Mouse (Mus musculus) kidney, embryonic 16.5 days (tissue): ENCODE results near the gene Meioc. TPM values are rescaled to one million over a fixed set of nuclear protein-coding genes. Genes with fewer than 3 reads are reported as not detected.
A peak's percentile ranks its signal among the peaks of the same experiment; 100 is the strongest.

Experiments
- ATAC-seq: fragments of 200-750 bp; cut with Nextera tagmentation; 2 replicates; pipeline ENCODE4 v1.8.0; 2017; ENCODE audit warnings: moderate TSS enrichment; ENCODE audit not compliant: low FRiP score, low TSS enrichment
- H3K27ac ChIP-seq: fragments of 300-500 bp; sonication (generic); 2 replicates; pipeline ENCODE4 v1.5.1; 2014; ENCODE audit warnings: low read length
- H3K27me3 ChIP-seq: fragments of 300-500 bp; sonication (generic); 2 replicates; pipeline ENCODE4 v1.6.1; 2014; ENCODE audit warnings: low read length, control low read depth, mixed read lengths; ENCODE audit not compliant: insufficient read depth
- H3K36me3 ChIP-seq: fragments of 300-500 bp; sonication (generic); 2 replicates; pipeline ENCODE4 v1.6.1; 2014; ENCODE audit warnings: low read length, control low read depth, mixed read lengths; ENCODE audit not compliant: insufficient read depth
- H3K4me1 ChIP-seq: fragments of 300-500 bp; sonication (generic); 2 replicates; pipeline ENCODE4 v1.6.1; 2014; ENCODE audit warnings: low read length, control low read depth, mixed read lengths; ENCODE audit not compliant: insufficient read depth
- H3K4me2 ChIP-seq: fragments of 300-500 bp; sonication (generic); replicated peaks from 2 replicates; pipeline ENCODE4 v1.6.1; 2014; ENCODE audit warnings: low read depth, low read length
- H3K4me3 ChIP-seq: fragments of 300-500 bp; sonication (generic); 2 replicates; pipeline ENCODE4 v1.5.1; 2014; ENCODE audit warnings: mild to moderate bottlenecking, low read length
- H3K9ac ChIP-seq: fragments of 300-500 bp; sonication (generic); replicated peaks from 2 replicates; pipeline ENCODE4 v1.6.1; 2014; ENCODE audit warnings: low read length
- H3K9me3 ChIP-seq: fragments of 300-500 bp; sonication (generic); 2 replicates; pipeline ENCODE4 v1.6.1; 2016; ENCODE audit warnings: low read length, control low read depth
- WGBS: fragments of 180-500 bp; shearing (Covaris S2); extraction: QIAGEN DNeasy Blood & Tissue Kit; methylation state at CpG from one replicate; pipeline ENCODE4 v1.1.7; 2014; 5-methylcytosine and 5-hydroxymethylcytosine counted together
- polyA plus RNA-seq: library from polyadenylated mRNA; unstranded; fragments of >200 nt; fragmentation: Nextera tagmentation; extraction: Ambion mirVana; gene quantifications from 2 replicates; pipeline ENCODE4 v1.2.1, GENCODE M21; 2015

The Meioc gene
- polyA plus RNA-seq = 0.28 and 0.34 TPM in 2 replicates

DNA sequence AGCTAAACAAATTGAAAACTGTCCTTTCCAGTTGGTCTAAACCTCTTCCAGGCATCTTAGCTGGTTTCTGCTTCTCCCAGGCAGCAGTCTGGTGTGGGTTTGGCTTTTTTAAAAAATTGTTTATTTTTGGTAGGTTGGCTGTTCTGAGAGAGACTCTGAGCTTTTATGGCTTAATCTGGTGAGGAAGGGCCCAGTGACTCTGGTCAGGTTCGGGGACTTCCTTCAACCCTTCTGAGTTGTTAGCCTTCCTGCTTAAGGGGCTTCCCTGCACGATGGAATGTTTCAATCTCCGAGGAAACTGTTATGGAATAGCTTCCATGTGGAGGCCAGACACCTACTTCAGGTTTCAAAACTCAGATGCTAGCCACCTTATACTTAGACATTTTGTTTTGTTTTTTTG, at the start of gene Meioc:
Meioc (plus strand) TSS at position 301 of the 400 bp plus-strand sequence.
- H3K9ac ChIP-seq = no peak within 1 kb of the TSS
- H3K9me3 ChIP-seq = peaks cover 17% of the 10 kb centered on the region
- peaks cover 15% of the 10 kb centered on the region for H3K27me3 ChIP-seq
- no peaks in the 10 kb centered on the region for H3K4me1 ChIP-seq
- WGBS = 66% methylated on average over 3 of the region's 3 CpGs
- ATAC-seq = no peak
- H3K4me3 ChIP-seq = no peak within 1 kb of the TSS
- H3K27ac ChIP-seq = no peak within 1 kb of the TSS
- no peaks in the 10 kb centered on the region for H3K36me3 ChIP-seq
- H3K4me2 ChIP-seq = no peak within 1 kb of the TSS

DNA sequence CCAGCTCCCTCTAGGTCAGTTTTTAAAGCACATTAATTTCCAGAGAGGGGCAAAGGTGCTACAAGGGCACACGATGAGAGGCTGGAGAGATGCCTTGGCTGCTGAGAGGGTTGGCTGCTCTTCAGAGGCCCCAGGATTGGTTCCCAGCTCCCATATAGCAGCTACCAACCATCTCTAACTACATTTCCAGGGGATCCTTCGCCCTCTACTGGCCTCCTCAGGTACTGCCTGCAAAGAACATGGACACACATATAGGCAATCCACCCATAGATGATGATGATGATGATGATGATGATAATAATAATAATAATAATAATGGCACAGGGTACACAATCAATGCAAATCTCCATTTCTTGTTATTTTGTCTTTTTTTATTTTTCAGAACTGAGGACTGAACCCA, 44.1 kb upstream of the Meioc start:
- 73% methylated on average over 2 of the region's 2 CpGs for WGBS
- H3K9ac ChIP-seq = no peak overlapping the region
- H3K36me3 ChIP-seq = 0 out of 2 replicates have a peak, but pooled peaks cover 2% of the 10 kb centered on the region
- peaks cover 6% of the 10 kb centered on the region; the same call in 1 of the 2 replicates for H3K9me3 ChIP-seq
- no peak overlapping the region for H3K4me3 ChIP-seq
- peaks cover 11% of the 10 kb centered on the region for H3K4me1 ChIP-seq
- ATAC-seq = no peak
- no peak overlapping the region for H3K27ac ChIP-seq
- no peaks in the 10 kb centered on the region for H3K27me3 ChIP-seq
- H3K4me2 ChIP-seq = no peak overlapping the region

DNA sequence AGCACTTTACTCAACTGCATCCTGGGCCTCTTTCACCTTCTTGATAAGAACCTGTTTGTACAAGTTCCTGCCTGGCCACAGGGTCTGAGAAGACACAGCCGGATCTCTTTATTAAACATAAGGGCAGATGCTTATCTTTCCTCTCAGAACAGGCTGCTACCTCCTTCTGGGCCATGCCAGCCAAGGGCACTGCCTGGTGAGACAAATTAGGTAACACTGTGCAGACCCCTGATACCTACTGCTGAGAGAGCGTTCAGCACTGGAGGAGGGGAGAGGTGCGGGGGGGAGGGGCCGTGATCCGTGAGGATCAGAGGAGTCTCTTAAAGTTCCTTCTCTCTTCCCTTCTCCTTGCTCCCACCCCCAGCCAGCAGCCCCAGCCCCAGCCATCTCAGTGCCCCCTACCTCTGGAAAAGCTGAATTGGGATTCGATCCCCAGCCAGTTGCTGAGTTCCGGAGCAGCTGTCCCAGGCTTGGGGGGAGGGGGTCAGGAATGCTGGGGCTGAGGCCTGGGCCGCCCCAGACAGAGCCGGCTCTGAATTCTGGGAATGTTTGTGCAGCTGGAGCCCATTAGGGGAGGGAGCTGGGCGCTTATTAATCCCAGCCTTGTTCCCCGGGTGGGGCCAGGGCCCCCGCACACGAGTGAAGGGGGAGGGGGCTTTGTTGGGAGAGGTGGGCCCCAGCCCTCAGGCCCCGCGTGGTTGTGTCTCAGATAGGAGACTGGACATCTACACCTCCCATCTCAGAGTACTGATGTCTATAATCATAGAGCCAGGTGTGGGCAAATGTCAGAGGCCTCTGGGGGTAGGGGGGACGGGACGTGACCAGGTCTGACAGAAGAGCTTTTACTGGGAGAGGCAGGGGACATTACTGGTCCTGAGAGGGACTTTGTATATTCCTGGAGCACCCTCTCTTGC, 39.4 kb upstream of the Meioc start:
- Histone ChIP-seq H3K4me2 (peak overlapping the region; percentile 41), H3K9ac (peak overlapping the region; percentile 34), H3K9me3 (peaks cover 4% of the 10 kb centered on the region; the same call in 1 of the 2 replicates), H3K27me3 (no peaks in the 10 kb centered on the region), H3K4me1 (peaks cover 28% of the 10 kb centered on the region), H3K27ac (peak overlapping the region; percentile 87), H3K4me3 (peak overlapping the region; percentile 22), H3K36me3 (0 out of 2 replicates have a peak, but pooled peaks cover 2% of the 10 kb centered on the region)
- ATAC-seq = peak; percentile 90
- WGBS = 9% methylated on average over 17 of the region's 17 CpGs

DNA sequence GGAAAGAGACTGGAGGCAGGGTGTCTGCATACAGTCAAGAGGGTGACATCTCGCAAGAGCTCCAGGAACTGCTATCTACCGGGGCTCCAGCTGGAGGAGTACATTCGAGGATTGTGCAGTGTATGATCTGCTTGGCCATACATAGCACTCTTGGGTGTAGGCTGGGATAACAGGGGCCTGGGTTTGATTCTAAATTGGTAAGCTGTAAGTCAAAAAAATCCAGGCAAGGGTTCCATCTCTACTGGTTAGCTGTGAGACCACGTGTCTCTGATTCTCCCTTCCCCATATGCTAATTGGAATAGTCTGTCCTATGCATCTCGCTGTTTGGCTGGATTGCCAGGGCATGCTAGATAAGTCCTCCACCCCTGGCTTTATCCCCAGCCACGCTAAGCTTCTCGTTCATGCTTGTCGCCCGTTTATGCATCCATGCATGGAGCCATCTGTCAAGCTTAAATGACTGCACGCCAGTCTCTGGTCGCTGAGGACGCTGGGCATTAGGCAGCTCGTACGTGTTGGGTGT, 38.6 kb upstream of the Meioc start:
- Histone ChIP-seq H3K4me3 (no peak overlapping the region), H3K27me3 (no peaks in the 10 kb centered on the region), H3K4me1 (peaks cover 28% of the 10 kb centered on the region), H3K27ac (peak overlapping the region; percentile 87), H3K9ac (peak overlapping the region; percentile 2; the same call in 1 of the 2 replicates), H3K4me2 (peak overlapping the region; percentile 41), H3K9me3 (no peaks in the 10 kb centered on the region), H3K36me3 (no peaks in the 10 kb centered on the region)
- WGBS = 24% methylated on average over 14 of the region's 14 CpGs
- peak; percentile 41 for ATAC-seq

DNA sequence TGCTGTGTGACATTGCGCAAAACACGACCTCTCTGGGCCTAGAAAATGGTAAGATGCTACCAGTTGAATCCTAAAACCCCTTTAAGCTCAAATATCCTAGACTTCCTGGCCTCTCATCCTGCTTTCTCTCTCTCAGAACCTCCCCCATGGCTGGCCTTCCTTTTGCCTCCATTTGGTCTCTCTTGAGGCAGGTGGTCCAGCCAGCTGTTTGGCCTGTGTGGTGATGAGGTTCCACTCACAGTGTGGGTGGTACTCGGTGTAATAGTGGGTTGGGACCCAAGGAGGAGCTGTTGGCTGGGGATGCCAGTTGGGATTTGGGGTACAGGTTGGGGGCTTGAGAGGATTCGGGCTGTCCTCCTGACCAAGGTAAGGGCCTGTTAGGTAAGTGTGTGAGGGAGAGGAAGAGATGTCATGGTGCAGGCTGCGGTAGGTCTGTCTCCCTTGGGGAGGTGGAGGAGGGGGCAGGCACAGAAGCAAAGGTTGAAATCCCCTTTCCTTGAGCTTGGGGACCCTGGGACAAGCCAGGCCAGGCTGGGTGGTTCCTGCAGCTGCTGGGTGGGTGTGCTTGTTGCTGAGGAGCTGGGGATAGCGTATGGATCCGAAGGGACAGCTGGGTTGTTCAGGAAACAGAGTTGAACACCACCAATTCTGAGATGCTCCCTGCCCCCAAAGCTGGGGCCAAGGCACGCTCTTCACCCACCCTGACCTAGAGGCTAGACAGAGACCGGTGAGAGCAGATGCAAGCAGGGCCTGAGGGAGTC, 36.2 kb upstream of the Meioc start:
- no peak for ATAC-seq
- H3K9ac ChIP-seq = no peak overlapping the region
- H3K9me3 ChIP-seq = no peaks in the 10 kb centered on the region
- 75% methylated on average over 9 of the region's 9 CpGs for WGBS
- H3K27me3 ChIP-seq = no peaks in the 10 kb centered on the region
- H3K4me1 ChIP-seq = peaks cover 46% of the 10 kb centered on the region
- H3K4me2 ChIP-seq = no peak overlapping the region
- H3K27ac ChIP-seq = no peak overlapping the region
- no peaks in the 10 kb centered on the region for H3K36me3 ChIP-seq
- H3K4me3 ChIP-seq = no peak overlapping the region

DNA sequence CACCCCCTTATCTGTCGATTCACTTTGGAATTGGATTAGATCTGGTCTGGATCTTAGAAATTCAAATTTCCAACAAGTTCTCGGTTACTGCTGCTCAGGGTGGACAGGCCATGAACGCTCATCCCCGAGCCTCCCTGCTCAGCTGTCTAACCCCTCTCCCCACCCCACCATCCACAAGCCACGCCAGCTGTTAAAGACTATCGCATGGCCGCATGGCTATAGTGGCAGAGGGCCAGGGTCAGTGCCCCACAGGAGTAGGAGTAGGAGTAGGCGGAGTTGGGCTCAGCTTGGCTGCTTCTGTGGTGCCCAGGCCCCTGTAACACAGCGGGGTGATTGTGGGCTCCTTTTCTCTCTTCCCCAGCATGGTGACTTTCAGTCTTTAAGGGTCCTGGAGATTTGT, 35.0 kb upstream of the Meioc start:
- no peak for ATAC-seq
- no peaks in the 10 kb centered on the region for H3K27me3 ChIP-seq
- H3K4me2 ChIP-seq = no peak overlapping the region
- H3K4me1 ChIP-seq = peaks cover 56% of the 10 kb centered on the region
- 38% methylated on average over 9 of the region's 9 CpGs for WGBS
- no peak overlapping the region for H3K4me3 ChIP-seq
- no peaks in the 10 kb centered on the region for H3K36me3 ChIP-seq
- no peaks in the 10 kb centered on the region for H3K9me3 ChIP-seq
- H3K9ac ChIP-seq = no peak overlapping the region
- H3K27ac ChIP-seq = no peak overlapping the region

DNA sequence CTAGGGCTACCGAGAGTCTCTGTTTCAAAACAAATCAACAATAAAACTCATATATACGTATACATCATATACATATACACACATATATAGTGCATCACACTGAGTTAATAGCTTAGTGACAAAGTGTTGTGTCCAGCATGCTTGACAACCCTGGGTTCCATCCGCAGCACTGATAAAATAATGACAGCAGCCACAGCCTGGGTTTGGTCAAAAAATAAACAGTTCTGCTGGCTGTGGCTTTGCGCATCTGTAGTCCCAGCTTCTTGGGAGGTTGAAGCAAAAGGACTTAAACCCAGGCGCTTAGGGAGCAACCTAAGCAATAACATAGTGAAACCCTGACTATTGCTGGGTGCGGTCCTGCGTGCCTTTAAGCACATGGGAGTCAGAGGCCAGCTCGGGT, 34.1 kb upstream of the Meioc start:
- Histone ChIP-seq H3K27ac (no peak overlapping the region), H3K4me1 (peaks cover 49% of the 10 kb centered on the region), H3K9me3 (no peaks in the 10 kb centered on the region), H3K4me2 (no peak overlapping the region), H3K4me3 (no peak overlapping the region), H3K9ac (no peak overlapping the region), H3K36me3 (no peaks in the 10 kb centered on the region), H3K27me3 (no peaks in the 10 kb centered on the region)
- WGBS = 54% methylated on average over 8 of the region's 8 CpGs
- ATAC-seq = no peak

DNA sequence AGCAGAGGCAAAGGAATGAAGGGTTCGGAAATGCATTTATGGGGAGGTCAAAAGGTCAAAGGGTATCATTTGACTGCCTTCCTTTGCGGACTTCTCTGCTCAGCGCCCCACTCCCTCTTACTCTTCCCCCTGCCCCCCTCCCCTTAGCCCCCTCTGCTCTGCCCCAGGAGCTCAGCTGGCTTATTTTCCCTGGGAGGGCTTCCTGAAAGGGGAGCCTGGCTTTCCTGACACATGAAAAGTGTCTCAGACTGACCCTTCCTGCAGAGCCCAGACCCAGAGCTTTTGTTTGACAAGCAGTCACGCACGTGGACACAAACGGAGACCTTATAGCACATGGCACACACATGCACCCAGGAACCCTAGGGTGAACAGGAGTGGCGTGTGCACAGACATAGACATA, 32.8 kb upstream of the Meioc start:
- H3K27me3 ChIP-seq = no peaks in the 10 kb centered on the region
- H3K4me2 ChIP-seq = no peak overlapping the region
- H3K4me1 ChIP-seq = peaks cover 36% of the 10 kb centered on the region
- H3K9me3 ChIP-seq = no peaks in the 10 kb centered on the region
- no peak overlapping the region for H3K4me3 ChIP-seq
- ATAC-seq = no peak
- no peak overlapping the region for H3K9ac ChIP-seq
- H3K36me3 ChIP-seq = no peaks in the 10 kb centered on the region
- peak overlapping the region; percentile 71; the same call in 1 of the 2 replicates for H3K27ac ChIP-seq
- 18% methylated on average over 7 of the region's 7 CpGs for WGBS

DNA sequence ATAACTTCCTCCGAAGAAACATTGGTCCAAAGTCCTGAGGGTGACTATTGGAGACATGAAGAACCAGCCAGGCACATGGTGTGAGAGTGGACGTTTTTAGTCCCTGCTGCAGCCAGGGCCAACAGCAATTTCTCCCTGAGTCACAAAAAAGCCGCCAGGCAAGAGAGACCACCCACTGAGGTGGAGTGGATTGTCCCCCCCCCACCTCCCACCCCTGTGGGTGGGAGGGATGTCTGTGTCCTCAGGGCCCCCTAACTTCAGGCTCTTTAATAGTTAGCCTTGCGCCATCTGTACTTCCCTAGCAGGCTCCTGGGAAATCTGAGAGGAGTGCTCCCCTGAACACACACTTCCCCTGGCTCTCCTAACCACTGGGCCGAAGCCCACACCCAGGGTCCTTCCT, 32.3 kb upstream of the Meioc start:
- no peak overlapping the region for H3K9ac ChIP-seq
- H3K27ac ChIP-seq = peak overlapping the region; percentile 71; the same call in 1 of the 2 replicates
- H3K4me3 ChIP-seq = no peak overlapping the region
- H3K27me3 ChIP-seq = no peaks in the 10 kb centered on the region
- WGBS = 21% methylated on average over 5 of the region's 5 CpGs
- no peak overlapping the region for H3K4me2 ChIP-seq
- peaks cover 36% of the 10 kb centered on the region for H3K4me1 ChIP-seq
- no peaks in the 10 kb centered on the region for H3K9me3 ChIP-seq
- no peaks in the 10 kb centered on the region for H3K36me3 ChIP-seq
- ATAC-seq = no peak
